Mouse (Mus musculus): ENCODE measurements around the gene Myh6.

DNA sequence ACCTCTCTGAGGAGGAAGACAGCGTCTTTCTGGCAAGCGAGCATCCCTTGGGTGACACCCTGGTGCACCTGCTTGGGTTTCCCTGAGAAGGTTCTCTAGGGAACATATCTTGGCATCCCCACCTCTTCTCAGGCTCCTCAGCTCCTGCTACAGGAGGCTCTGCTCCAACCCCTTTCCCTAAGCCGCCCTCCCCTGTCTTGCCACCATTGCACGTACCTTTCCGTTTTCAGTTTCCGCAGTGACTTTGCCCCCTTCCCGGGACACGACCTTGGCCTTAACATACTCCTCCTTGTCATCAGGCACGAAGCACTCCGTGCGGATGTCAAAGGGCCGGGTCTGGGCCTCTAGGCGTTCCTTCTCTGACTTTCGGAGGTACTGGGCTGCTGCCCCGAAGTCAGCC is 1.7 kb downstream of the Myh6 start:
- no peak for TF ChIP-seq GATA1 (IDR thresholded peaks at IDR 0.05; ENCODE audit: low read length)
- no peak for TF ChIP-seq TAL1 (IDR thresholded peaks at IDR 0.05; ENCODE audit: low read length)
